Mouse (Mus musculus) CH12.LX (cell line): ENCODE data around the gene Suox.

Experiments used
- CTCF ChIP-seq, 2 experiments: IDR thresholded peaks in 1 of 2; conservative IDR thresholded peaks in 1 of 2; 2 replicates each; pipeline ENCODE4 v1.5.1; 2011 to 2012; ENCODE audit warnings: low read depth in 2 of 2, low read length in 2 of 2, improper control_type of control experiment in 1 of 2, inconsistent platforms in 1 of 2, mild to moderate bottlenecking in 1 of 2, moderate library complexity in 1 of 2
- E2F4 ChIP-seq: IDR thresholded peaks from 2 replicates; pipeline ENCODE4 v1.6.1; 2011; ENCODE audit warnings: low read depth, low read length, improper control_type of control experiment; ENCODE audit not compliant: insufficient replicate concordance
- ELF1 ChIP-seq: IDR thresholded peaks from 2 replicates; pipeline ENCODE4 v1.6.1; 2014; ENCODE audit warnings: low read depth, mild to moderate bottlenecking, inconsistent platforms, low read length, improper control_type of control experiment
- EP300 ChIP-seq: IDR thresholded peaks from 2 replicates; pipeline ENCODE4 v1.6.1; 2011; ENCODE audit warnings: low read length, improper control_type of control experiment
- HCFC1 ChIP-seq: IDR thresholded peaks from 2 replicates; pipeline ENCODE4 v1.6.1; 2012; ENCODE audit warnings: low read depth, mild to moderate bottlenecking, inconsistent platforms, low read length, improper control_type of control experiment
- IRF4 ChIP-seq: IDR thresholded peaks from 2 replicates; pipeline ENCODE4 v1.6.1; 2014; ENCODE audit warnings: low read depth, mild to moderate bottlenecking, inconsistent platforms, low read length, improper control_type of control experiment
- JUND ChIP-seq: conservative IDR thresholded peaks from 2 replicates; pipeline ENCODE4 v1.6.1; 2011; ENCODE audit warnings: low read depth, low read length, improper control_type of control experiment
- MAZ ChIP-seq: IDR thresholded peaks from 2 replicates; pipeline ENCODE4 v1.6.1; 2012; ENCODE audit warnings: low read depth, mild to moderate bottlenecking, inconsistent platforms, low read length, improper control_type of control experiment, moderate library complexity
- POLR2A ChIP-seq: IDR thresholded peaks from 2 replicates; pipeline ENCODE4 v1.6.1; 2011; ENCODE audit warnings: low read depth, mild to moderate bottlenecking, improper control_type of control experiment, low read length
- RCOR1 ChIP-seq: conservative IDR thresholded peaks from 2 replicates; pipeline ENCODE4 v1.6.1; 2012; ENCODE audit warnings: low read depth, mild to moderate bottlenecking, inconsistent platforms, low read length, improper control_type of control experiment
- TCF12 ChIP-seq: IDR thresholded peaks from 2 replicates; pipeline ENCODE4 v1.6.1; 2014; ENCODE audit warnings: low read depth, mild to moderate bottlenecking, inconsistent platforms, low read length, improper control_type of control experiment
- ZC3H11A ChIP-seq: IDR thresholded peaks from 2 replicates; pipeline ENCODE4 v1.6.1; 2012; ENCODE audit warnings: low read depth, mild to moderate bottlenecking, inconsistent platforms, low read length, improper control_type of control experiment
- ZNF384 ChIP-seq: IDR thresholded peaks from 2 replicates; pipeline ENCODE4 v1.6.1; 2012; ENCODE audit warnings: low read depth, low read length, improper control_type of control experiment, inconsistent platforms

GRCm38 (mm10) chr10:128664808-128665207 is 9.1 kb downstream of the Suox start:
- TF ChIP-seq CTCF (conservative IDR thresholded peaks at IDR 0.05 in 1 of 2, IDR thresholded peaks at IDR 0.05 in 1 of 2; ENCODE audit: low read depth in 2 of 2, low read length in 2 of 2) (no peak), ELF1 (no peak), TCF12 (no peak), E2F4 (no peak), POLR2A (no peak), MAZ (no peak), RCOR1 (no peak), JUND (no peak), EP300 (no peak), ZNF384 (no peak), IRF4 (no peak), ZC3H11A (no peak), HCFC1 (no peak)
